Mouse (Mus musculus) lung, postnatal 0 days (tissue): ENCODE measurements around the gene Lhpp.
A peak's percentile ranks its signal among the peaks of the same experiment; 100 is the strongest.

ENCODE experiments used
- CTCF ChIP-seq: IDR thresholded peaks from 2 replicates; pipeline ENCODE4 v1.5.1; 2016; ENCODE audit warnings: antibody characterized with exemption, mild to moderate bottlenecking
- EP300 ChIP-seq: IDR thresholded peaks from 2 replicates; pipeline ENCODE4 v1.6.1; 2016; ENCODE audit warnings: antibody characterized with exemption, mild to moderate bottlenecking, control low read depth

DNA sequence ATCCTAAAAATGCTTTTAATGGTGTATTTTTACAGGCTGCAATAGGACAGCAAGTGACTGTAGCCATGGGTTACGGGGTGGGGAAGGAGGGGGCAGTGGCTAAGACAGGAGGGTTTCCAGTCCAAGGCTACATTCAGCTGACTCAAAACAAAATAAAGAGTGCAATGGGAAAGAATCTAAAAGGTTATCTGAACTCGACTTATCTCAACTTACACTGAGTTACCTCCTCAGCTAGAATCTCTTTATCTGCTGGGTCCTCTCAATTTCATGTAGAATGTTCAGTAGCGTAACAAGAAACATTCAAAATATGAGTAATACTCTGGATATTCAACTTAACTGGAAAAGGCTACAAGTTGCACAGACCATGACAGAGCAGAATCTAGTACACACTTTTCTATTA lies 37.7 kb upstream of the Lhpp start:
- TF ChIP-seq CTCF = no peak
- peak; percentile 16; the same call in 1 of the 2 replicates for TF ChIP-seq EP300
